Comparison of ENCODE assay signal across 8 mouse cellular contexts in genomic region chr8:45438899-45439535, GRCm38 (mm10). TPM values are rescaled to one million over a fixed set of nuclear protein-coding genes. Genes with fewer than 3 reads are reported as not detected.
A peak's percentile ranks its signal among the peaks of the same experiment; 100 is the strongest.
DNase-seq lines count a peak whose midpoint lies in the region; ATAC-seq lines count a peak whose summit lies in the region.

No protein-coding gene starts in this region.

- no peak for DNase-seq in cerebellum, postnatal 4 days (ENCODE audit: low spot score in 2 of 2)
- peak; percentile 44 to 84 for DNase-seq in left cerebral cortex, postnatal 14 days (ENCODE audit: low spot score in 2 of 2)
- DNase-seq in left cerebral cortex, adult 8-10 months (ENCODE audit: low spot score in 2 of 2), result no peak
- peak; percentile 34 for DNase-seq in embryo, embryonic 9.5 days (ENCODE audit: extremely low spot score)
- DNase-seq in lung, postnatal 25 days (ENCODE audit: low spot score), result peak; percentile 47
- DNase-seq in adrenal gland, adult 8-10 months, result no peak
- no peak for DNase-seq in thymus, adult 18-20 months

- intact Hi-C loops in left cerebral cortex, postnatal 14 days (cut with DNase I), result no loop called here

- ATAC-seq in cerebellum, adult (ENCODE audit: insufficient number of reproducible peaks, low FRiP score, low TSS enrichment), result peak; percentile 86

RNA-seq across cellular contexts. Expression of gene Tlr3, which starts 28.1 kb away (rescaled TPM):
- 1 to 10 TPM; 6.6 to 6.9 TPM for total RNA-seq in left cerebral cortex, postnatal 14 days (2021)
- total RNA-seq in left cerebral cortex, adult 8-10 months (2022), result 10 to 100 TPM in 3 of 4 experiments, 1 to 10 TPM in 1; 8.7 to 11.8 (median 10.8) TPM
- total RNA-seq in adrenal gland, adult 8-10 months (2022), result 10 to 100 TPM in 2 of 4 experiments, 1 to 10 TPM in 2; 4.5 to 11.1 (median 9.4) TPM

RNA-seq across cellular contexts. Expression of gene Fam149a, which starts 56.9 kb away (rescaled TPM):
- total RNA-seq in left cerebral cortex, postnatal 14 days (2021), result 10 to 100 TPM; 23.1 to 23.8 TPM
- total RNA-seq in left cerebral cortex, adult 8-10 months (2022), result 10 to 100 TPM; 20.6 to 24.4 (median 22.1) TPM
- total RNA-seq in adrenal gland, adult 8-10 months (2022), result 10 to 100 TPM; 11.4 to 13.9 (median 12.5) TPM

Comparison
In these comparisons a context has a peak if more than half of its experiments do, and no peak if none do; other contexts are left out.
1. DNase-seq: peak in left cerebral cortex, postnatal 14 days (2 of 2), embryo, embryonic 9.5 days (single experiment) and lung, postnatal 25 days (single experiment); none in cerebellum, postnatal 4 days (0 of 2), left cerebral cortex, adult 8-10 months (0 of 2), adrenal gland, adult 8-10 months (single experiment) and thymus, adult 18-20 months (0 of 2).